Mouse (Mus musculus): ENCODE results near the gene Fam177a. TPM values are rescaled to one million over a fixed set of nuclear protein-coding genes. Genes with fewer than 3 reads are reported as not detected.
"Not testable (repeated sequence)": the region's sequence is repeated elsewhere in the genome, so short reads cannot be mapped to it uniquely, and the experiment has no call there.

Fam177a gene
- 24.0 and 24.7 TPM in 2 replicates for polyA plus RNA-seq (2014; fragmentation: Nextera tagmentation; extraction: Ambion mirVana)

- not testable (repeated sequence) for H3K36me3 ChIP-seq (ENCODE audit: control insufficient read depth, insufficient read depth, low read length); H3K4me1 ChIP-seq (ENCODE audit: control insufficient read depth, insufficient read depth, low read length); H3K27ac ChIP-seq (replicated peaks; ENCODE audit: low read depth, low read length); DNase-seq (ENCODE audit: low spot score); H3K27me3 ChIP-seq (replicated peaks; ENCODE audit: control insufficient read depth, insufficient read depth, low read length); H3K4me3 ChIP-seq (ENCODE audit: low read depth, low read length); H3K9ac ChIP-seq (ENCODE audit: low read depth, low read length); H3K4me2 ChIP-seq (ENCODE audit: low read depth, low read length); H3K9me3 ChIP-seq (ENCODE audit: control insufficient read depth, low read length)
- no CpG with 5 or more reads among the region's 40 CpGs for WGBS
- peak; percentile 97 for ATAC-seq (ENCODE audit: low read depth)
Observed at GRCm38 (mm10) chr12:55124242-55124641, at the start of gene Fam177a. Fam177a (plus strand) TSS chr12:55124469.

DNA sequence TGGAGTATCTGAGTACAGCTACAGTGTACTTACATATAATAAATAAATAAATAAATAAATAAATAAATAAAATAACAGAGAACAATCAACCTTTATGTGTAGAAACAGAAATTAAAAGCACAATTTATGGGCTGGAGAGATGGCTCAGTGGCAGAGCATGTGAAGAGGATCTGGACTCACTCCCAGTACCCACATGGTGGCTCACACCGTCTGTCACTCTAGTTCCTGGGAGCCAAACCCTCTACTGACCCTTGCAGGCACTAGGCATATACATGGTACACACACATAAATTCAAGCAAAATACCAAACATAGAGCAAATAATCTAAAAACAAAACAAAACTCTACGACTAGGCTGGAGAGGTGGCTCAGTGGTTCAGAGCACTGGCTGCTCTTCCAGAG is 49.0 kb upstream of the Fam177a start:
- Histone ChIP-seq H3K36me3 (ENCODE audit: control insufficient read depth, insufficient read depth, low read length) (no peaks in the 10 kb centered on the region), H3K4me2 (ENCODE audit: low read depth, low read length) (no peak overlapping the region), H3K27ac (replicated peaks; ENCODE audit: low read depth, low read length) (no peak overlapping the region), H3K9ac (ENCODE audit: low read depth, low read length) (no peak overlapping the region), H3K4me3 (ENCODE audit: low read depth, low read length) (no peak overlapping the region), H3K4me1 (ENCODE audit: control insufficient read depth, insufficient read depth, low read length) (no peaks in the 10 kb centered on the region), H3K9me3 (ENCODE audit: control insufficient read depth, low read length) (no peaks in the 10 kb centered on the region), H3K27me3 (replicated peaks; ENCODE audit: control insufficient read depth, insufficient read depth, low read length) (no peaks in the 10 kb centered on the region)
- WGBS = 96% methylated on average over 2 of the region's 2 CpGs
- DNase-seq (ENCODE audit: low spot score) (no peak), ATAC-seq (ENCODE audit: low read depth) (no peak)

GRCm38 (mm10) chr12:55078706-55079105 is 45.6 kb upstream of the Fam177a start:
- H3K36me3 ChIP-seq (ENCODE audit: control insufficient read depth, insufficient read depth, low read length); H3K27me3 ChIP-seq (replicated peaks; ENCODE audit: control insufficient read depth, insufficient read depth, low read length); DNase-seq (ENCODE audit: low spot score); H3K9me3 ChIP-seq (ENCODE audit: control insufficient read depth, low read length); ATAC-seq (ENCODE audit: low read depth); H3K4me1 ChIP-seq (ENCODE audit: control insufficient read depth, insufficient read depth, low read length); H3K4me3 ChIP-seq (ENCODE audit: low read depth, low read length); H3K27ac ChIP-seq (replicated peaks; ENCODE audit: low read depth, low read length): not testable (repeated sequence)
- Histone ChIP-seq H3K4me2 (ENCODE audit: low read depth, low read length) (peak overlapping the region; percentile 60; the same call in 1 of the 2 replicates), H3K9ac (ENCODE audit: low read depth, low read length) (0 out of 2 replicates have a peak overlapping the region, but pooled peaks have one; percentile 37)
- WGBS = 28% methylated on average over 2 of the region's 2 CpGs

GRCm38 (mm10) chr12:55079726-55080600 is 44.3 kb upstream of the Fam177a start, which contains the start of the genes 2700097O09Rik and Srp54a:
2700097O09Rik (minus strand) TSS chr12:55080110.
Srp54a (plus strand) TSS chr12:55080262.
- DNase-seq (ENCODE audit: low spot score) (peak; percentile 97), ATAC-seq (ENCODE audit: low read depth) (peak; percentile 98)
- Histone ChIP-seq H3K9ac (ENCODE audit: low read depth, low read length) (peak within 1 kb of the TSS; percentile 82), H3K27ac (replicated peaks; ENCODE audit: low read depth, low read length) (peak within 1 kb of the TSS; percentile 86), H3K4me2 (ENCODE audit: low read depth, low read length) (peak within 1 kb of the TSS; percentile 60), H3K4me3 (ENCODE audit: low read depth, low read length) (peak within 1 kb of the TSS; percentile 61)
- not testable (repeated sequence) for H3K9me3 ChIP-seq (ENCODE audit: control insufficient read depth, low read length); H3K27me3 ChIP-seq (replicated peaks; ENCODE audit: control insufficient read depth, insufficient read depth, low read length); H3K36me3 ChIP-seq (ENCODE audit: control insufficient read depth, insufficient read depth, low read length); H3K4me1 ChIP-seq (ENCODE audit: control insufficient read depth, insufficient read depth, low read length)
- under 1% methylated on average over 28 of the region's 60 CpGs for WGBS

GRCm38 (mm10) chr12:55080601-55080942 is 43.7 kb upstream of the Fam177a start:
- WGBS = under 1% methylated on average over 23 of the region's 25 CpGs
- not testable (repeated sequence) for H3K4me1 ChIP-seq (ENCODE audit: control insufficient read depth, insufficient read depth, low read length); H3K36me3 ChIP-seq (ENCODE audit: control insufficient read depth, insufficient read depth, low read length); H3K27me3 ChIP-seq (replicated peaks; ENCODE audit: control insufficient read depth, insufficient read depth, low read length); H3K9me3 ChIP-seq (ENCODE audit: control insufficient read depth, low read length)
- Histone ChIP-seq H3K4me2 (ENCODE audit: low read depth, low read length) (peak overlapping the region; percentile 47), H3K27ac (replicated peaks; ENCODE audit: low read depth, low read length) (peak overlapping the region; percentile 86), H3K9ac (ENCODE audit: low read depth, low read length) (peak overlapping the region; percentile 82), H3K4me3 (ENCODE audit: low read depth, low read length) (peak overlapping the region; percentile 61)
- DNase-seq (ENCODE audit: low spot score) = peak; percentile 6
- peak; percentile 58 for ATAC-seq (ENCODE audit: low read depth)

DNA sequence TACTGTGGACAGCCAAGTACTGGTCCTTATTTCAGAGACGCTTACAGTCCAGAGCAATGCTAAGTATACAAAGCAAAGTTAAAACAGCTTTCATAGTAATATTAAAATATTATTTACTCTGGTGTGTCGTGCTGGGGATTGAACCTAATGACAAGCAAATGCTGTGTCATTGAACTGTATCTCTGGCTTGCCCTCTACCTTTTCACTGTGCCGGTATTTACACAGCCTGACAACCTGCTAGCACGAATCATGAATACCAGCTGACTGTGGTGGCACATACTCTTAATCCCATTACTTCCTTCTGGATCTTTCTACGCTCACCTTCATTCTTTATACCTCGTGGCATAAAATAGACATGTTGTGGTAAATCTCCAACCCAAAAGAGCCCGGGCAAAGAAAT is 32.1 kb upstream of the Fam177a start:
- H3K4me2 ChIP-seq (ENCODE audit: low read depth, low read length); DNase-seq (ENCODE audit: low spot score); H3K9me3 ChIP-seq (ENCODE audit: control insufficient read depth, low read length); H3K27me3 ChIP-seq (replicated peaks; ENCODE audit: control insufficient read depth, insufficient read depth, low read length); H3K27ac ChIP-seq (replicated peaks; ENCODE audit: low read depth, low read length); H3K4me1 ChIP-seq (ENCODE audit: control insufficient read depth, insufficient read depth, low read length); H3K36me3 ChIP-seq (ENCODE audit: control insufficient read depth, insufficient read depth, low read length); ATAC-seq (ENCODE audit: low read depth); H3K4me3 ChIP-seq (ENCODE audit: low read depth, low read length); H3K9ac ChIP-seq (ENCODE audit: low read depth, low read length): not testable (repeated sequence)
- WGBS = no CpG with 5 or more reads among the region's 7 CpGs

DNA sequence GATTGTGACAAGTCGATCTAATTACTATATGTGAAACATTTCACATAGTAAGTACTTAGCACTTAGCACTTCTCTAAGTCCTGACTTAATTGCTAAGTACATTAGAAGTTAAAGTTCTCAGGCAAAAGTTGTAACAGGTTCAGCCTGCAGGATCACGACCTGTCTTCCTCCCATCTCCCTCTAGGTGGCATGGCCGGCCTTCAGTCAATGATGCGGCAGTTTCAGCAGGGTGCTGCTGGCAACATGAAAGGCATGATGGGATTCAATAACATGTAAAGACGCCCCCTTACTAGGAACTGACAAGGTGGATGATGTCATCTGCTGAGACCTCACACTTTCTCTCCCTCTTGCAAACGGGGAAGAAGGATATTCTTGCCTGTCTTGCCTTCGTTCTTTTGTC is 11.7 kb upstream of the Fam177a start:
- not testable (repeated sequence) for H3K36me3 ChIP-seq (ENCODE audit: control insufficient read depth, insufficient read depth, low read length); DNase-seq (ENCODE audit: low spot score); H3K4me1 ChIP-seq (ENCODE audit: control insufficient read depth, insufficient read depth, low read length); H3K27me3 ChIP-seq (replicated peaks; ENCODE audit: control insufficient read depth, insufficient read depth, low read length); H3K4me3 ChIP-seq (ENCODE audit: low read depth, low read length); ATAC-seq (ENCODE audit: low read depth); H3K9me3 ChIP-seq (ENCODE audit: control insufficient read depth, low read length); H3K9ac ChIP-seq (ENCODE audit: low read depth, low read length); H3K27ac ChIP-seq (replicated peaks; ENCODE audit: low read depth, low read length); H3K4me2 ChIP-seq (ENCODE audit: low read depth, low read length)
- no CpG with 5 or more reads among the region's 7 CpGs for WGBS

DNA sequence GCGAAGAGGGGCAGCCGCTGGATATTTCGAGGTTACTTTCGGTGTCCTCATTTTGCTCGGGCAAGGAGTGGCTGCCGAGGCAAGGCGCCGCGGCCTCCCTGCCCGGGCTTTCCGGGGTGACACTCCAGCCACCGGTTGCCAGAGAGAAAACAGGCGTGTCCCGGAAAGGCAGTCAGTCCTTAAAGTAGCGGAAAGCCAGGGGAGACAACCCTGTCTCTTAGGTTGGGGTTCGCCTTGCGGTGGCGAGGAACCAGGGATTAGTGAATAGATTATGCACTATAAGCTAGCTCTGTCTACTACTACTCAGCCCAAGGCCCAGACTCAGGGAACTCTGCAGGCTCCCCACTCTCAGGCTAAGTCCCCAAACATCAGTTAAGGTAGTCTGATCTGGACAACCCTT is 462 bp downstream of the Fam177a start:
- not testable (repeated sequence) for H3K36me3 ChIP-seq (ENCODE audit: control insufficient read depth, insufficient read depth, low read length); DNase-seq (ENCODE audit: low spot score); H3K27me3 ChIP-seq (replicated peaks; ENCODE audit: control insufficient read depth, insufficient read depth, low read length); H3K4me2 ChIP-seq (ENCODE audit: low read depth, low read length); H3K27ac ChIP-seq (replicated peaks; ENCODE audit: low read depth, low read length); H3K4me3 ChIP-seq (ENCODE audit: low read depth, low read length); H3K9ac ChIP-seq (ENCODE audit: low read depth, low read length); H3K9me3 ChIP-seq (ENCODE audit: control insufficient read depth, low read length); H3K4me1 ChIP-seq (ENCODE audit: control insufficient read depth, insufficient read depth, low read length)
- no CpG with 5 or more reads among the region's 18 CpGs for WGBS
- peak; percentile 50 for ATAC-seq (ENCODE audit: low read depth)

GRCm38 (mm10) chr12:55135540-55135939 is 11.3 kb downstream of the Fam177a start:
- H3K4me3 ChIP-seq (ENCODE audit: low read depth, low read length); DNase-seq (ENCODE audit: low spot score); H3K4me2 ChIP-seq (ENCODE audit: low read depth, low read length); ATAC-seq (ENCODE audit: low read depth); H3K27ac ChIP-seq (replicated peaks; ENCODE audit: low read depth, low read length); H3K36me3 ChIP-seq (ENCODE audit: control insufficient read depth, insufficient read depth, low read length); H3K9me3 ChIP-seq (ENCODE audit: control insufficient read depth, low read length); H3K27me3 ChIP-seq (replicated peaks; ENCODE audit: control insufficient read depth, insufficient read depth, low read length); H3K9ac ChIP-seq (ENCODE audit: low read depth, low read length); H3K4me1 ChIP-seq (ENCODE audit: control insufficient read depth, insufficient read depth, low read length): not testable (repeated sequence)
- no CpG with 5 or more reads among the region's 6 CpGs for WGBS
